Mouse (Mus musculus) adrenal gland, adult 18-20 months (tissue): ENCODE results near the gene Hnrnpm. TPM values are rescaled to one million over a fixed set of nuclear protein-coding genes. Genes with fewer than 3 reads are reported as not detected.
A peak's percentile ranks its signal among the peaks of the same experiment; 100 is the strongest.
"Not testable (repeated sequence)": the region's sequence is repeated elsewhere in the genome, so short reads cannot be mapped to it uniquely, and the experiment has no call there.

Experiments used
- DNase-seq, 2 experiments: peaks; one replicate each; pipeline ENCODE4 v3.0.0; 2021 to 2022; ENCODE audit warnings: low spot score in 2 of 2
- long read RNA-seq, 2 experiments: library from polyadenylated mRNA; stranded (forward); transcript quantifications; one replicate each; pipeline ENCODE4 v2.0.0; 2021
- total RNA-seq, 2 experiments: library from RNA; stranded (reverse); gene quantifications; 1 replicate in 1 of 2; 2 replicates in 1 of 2; pipeline ENCODE4 v1.2.3; 2021

Hnrnpm gene
- 100 to 1,000 TPM; 169 to 184 TPM for total RNA-seq
- long read RNA-seq, experiment 1, partial matches to known transcripts = 14 of 18 reads
- long read RNA-seq, experiment 1, other reads (novel, unspliced or antisense) = 4 of 18 reads
- long read RNA-seq, experiment 2, transcript Hnrnpm-203 (2 exons, 2,626 nt) = major isoform, 5 of 45 reads
- long read RNA-seq, experiment 2, partial matches to known transcripts = 23 of 45 reads
- long read RNA-seq, experiment 2, other reads (novel, unspliced or antisense) = 17 of 45 reads

DNA sequence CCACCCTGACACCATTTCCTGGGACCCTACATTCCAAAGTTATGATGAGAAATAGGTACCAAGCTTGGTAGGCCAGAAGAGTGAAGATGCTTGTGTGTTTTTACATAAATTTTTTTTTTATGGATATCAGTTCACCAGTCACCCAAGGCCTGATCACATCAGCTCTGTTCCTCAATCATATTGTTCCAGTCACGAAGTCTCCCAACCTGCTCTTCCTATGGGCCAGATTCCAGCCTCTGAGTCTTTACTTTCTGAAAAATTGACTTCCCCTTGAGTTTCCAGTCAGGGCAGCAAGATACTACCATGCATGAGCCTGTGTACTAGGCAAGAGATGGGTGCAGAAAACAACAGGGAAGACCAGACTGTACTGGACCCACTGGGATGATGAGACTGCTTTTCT lies at the start of gene Hnrnpm:
Gene Hnrnpm, minus strand, starts transcription at position 101 of the 400 bp plus-strand sequence.
- no peak for DNase-seq

DNA sequence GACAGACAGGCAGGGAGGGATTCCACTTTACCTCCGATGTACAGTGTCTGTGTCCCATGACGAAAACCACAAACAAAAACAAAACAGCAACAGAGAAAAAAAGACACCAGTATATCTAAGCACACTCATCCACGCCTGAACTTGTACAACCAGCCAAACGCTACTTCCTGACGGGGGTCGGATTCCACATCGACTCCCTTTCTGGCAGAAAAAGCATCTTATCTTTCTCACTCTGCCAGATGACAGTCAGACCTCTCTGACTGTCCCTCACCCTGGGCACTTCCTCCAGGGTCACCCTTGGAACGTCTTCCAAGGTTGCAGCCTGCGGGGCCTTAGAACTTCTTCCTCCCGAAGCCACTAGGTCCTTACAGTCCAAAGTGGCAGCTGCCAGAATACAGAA lies 46.9 kb upstream of the Hnrnpm start:
- DNase-seq = not testable (repeated sequence)

DNA sequence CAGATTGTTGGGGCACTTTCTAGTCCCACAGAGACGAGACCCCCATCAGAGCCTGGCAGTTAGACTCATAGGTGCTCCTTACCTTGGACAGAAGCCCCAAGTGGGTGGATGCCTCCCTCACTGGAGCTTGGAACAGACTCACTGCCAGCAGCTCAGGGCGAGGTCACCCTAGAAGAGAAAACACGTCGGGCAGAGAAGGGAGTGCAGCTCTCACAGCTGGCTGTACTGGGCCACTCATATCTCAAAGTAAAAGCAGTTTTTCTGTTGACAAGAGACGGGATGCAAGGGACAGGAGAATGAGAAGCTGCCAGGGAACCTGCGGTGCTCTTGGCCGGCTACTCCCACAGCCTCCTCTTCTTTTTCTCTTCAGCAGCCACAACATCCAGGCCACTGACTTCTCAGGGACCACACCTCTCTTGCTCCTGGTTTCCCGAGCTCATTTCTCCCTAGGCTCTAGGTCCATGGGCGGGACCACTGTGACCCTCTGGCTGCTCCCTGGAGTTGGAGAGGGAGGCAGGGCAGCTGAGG lies 46.0 kb upstream of the Hnrnpm start:
- DNase-seq = not testable (repeated sequence)

DNA sequence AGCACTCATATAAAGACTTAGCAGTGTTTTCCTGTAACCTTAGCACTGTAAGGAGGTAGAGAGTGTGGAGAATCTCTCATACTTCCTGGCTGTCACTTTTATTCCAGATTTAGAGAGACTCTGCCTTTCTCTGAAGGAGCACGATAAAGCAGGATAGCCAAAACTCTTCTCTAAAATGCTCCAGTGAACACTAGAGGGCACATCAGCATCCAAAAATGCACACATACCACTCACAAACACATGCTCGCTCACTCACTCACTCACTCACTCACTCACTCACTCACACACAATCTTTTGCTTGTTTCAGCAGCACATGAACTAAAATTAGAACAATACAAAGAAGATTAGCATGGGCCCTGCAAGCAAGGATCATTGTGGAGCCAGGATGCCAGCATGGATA lies 42.6 kb upstream of the Hnrnpm start:
- DNase-seq = no peak

DNA sequence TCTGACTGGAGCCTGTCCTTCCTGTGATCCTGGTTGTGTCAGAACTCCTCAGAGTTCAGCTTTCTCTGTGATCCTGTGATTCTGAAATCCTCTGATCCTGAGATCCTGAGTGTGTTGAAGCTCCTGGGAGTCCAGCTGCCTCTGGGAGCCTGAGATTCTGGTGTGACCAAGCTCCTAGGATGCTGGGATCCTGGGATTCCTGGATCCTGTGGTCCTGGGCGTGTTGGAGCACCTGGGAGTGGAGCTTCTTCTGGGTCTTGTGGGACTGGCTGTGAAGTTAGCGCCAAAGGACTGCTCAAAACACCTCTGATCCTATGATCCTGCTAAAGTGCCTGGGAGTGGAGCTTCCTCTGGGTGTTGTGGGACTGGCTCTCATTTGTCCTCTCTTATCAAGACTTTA lies 41.7 kb upstream of the Hnrnpm start:
- DNase-seq = no peak

DNA sequence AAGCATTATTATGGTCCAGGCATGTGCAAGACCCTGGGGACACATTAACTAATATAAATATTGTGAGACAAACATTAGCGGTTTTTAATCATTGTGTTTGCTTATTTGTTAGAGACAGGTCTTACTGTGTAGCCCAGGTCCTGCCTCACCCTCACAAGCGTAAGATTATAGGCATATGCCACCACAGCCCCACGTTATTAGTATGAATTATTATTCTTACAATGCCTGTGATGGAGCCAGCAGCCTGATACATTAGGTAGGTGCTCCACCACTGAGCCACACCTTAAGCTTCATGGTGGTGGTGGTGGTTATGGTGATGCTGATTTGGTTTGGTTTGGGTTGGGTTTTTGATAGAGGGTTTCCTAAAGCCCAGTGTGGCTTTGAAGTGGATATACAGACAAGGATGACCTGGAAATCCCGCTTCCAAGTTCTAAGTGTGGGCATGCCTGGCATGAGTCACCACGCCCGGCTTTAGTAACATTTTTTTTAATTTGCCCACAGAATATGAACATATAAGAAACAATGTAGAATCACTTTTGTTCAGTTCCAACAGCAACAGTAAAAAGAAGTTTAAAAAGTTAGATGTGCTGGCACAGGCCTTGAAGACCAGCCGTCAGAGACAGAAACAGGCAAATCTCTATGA lies 33.2 kb upstream of the Hnrnpm start:
- DNase-seq = no peak

DNA sequence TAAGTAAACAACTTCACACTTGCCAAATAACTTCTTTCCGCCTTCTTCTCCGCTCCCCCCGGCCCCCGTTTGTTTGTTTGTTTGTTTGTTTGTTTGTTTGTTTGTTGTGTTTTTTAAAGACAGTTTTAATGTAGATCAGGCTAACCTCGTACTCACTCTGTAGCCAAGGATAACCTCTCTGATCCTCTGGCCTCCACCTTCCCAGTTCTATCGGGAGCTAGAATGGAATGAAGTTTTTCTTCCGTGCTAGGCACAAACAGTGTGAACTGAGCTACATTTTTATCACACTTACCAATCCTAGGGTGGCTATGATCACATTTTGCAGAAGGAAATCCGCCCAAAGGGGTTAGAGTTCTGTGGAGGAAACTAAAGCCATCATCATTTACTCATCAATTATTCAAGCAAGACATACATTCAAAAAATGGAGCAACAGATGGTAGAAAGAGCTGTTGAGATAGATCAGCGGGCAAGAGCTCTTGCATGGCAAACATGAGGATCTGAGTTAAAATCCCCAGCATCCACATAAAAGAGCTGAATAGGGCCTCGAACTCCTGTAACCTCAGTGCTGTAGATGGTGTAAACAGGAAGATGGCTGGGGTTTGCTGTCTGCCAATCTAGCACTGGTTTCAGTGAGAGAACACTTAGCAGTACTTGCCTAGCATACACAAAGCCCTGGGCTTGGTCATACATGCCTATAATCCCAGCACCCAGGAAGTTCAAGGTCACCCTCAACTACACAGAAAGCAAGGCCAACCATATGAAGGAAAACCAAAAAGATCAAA lies 32.5 kb upstream of the Hnrnpm start:
- DNase-seq = no peak

GRCm38 (mm10) chr17:33718384-33718881 lies 31.8 kb upstream of the Hnrnpm start, which contains the start of gene March2:
Gene March2 (minus strand): TSS chr17:33718670.
- peak; percentile 97 for DNase-seq

GRCm38 (mm10) chr17:33717982-33718381 lies 31.3 kb upstream of the Hnrnpm start:
- DNase-seq = no peak

GRCm38 (mm10) chr17:33717246-33717645 lies 30.6 kb upstream of the Hnrnpm start:
- DNase-seq = no peak

DNA sequence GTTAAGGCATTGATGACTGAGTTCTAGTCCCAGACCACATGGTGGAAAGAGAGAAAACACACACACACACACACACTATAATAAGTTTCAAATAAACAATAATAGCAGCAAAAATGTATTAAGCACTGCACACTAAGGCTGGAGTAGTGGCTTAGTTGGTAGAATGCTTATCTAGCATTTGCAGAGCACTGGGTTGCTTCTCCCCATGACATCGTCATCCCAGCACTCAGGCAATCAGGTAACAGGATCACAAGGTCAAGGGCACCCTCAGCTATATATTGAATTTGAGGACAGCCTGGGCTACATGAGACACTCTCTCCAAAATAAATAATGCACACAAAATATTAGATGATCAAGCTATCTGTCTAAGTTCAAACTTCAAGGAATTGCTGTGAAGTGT lies 28.1 kb upstream of the Hnrnpm start:
- no peak for DNase-seq

GRCm38 (mm10) chr17:33713271-33713670 lies 26.6 kb upstream of the Hnrnpm start:
- no peak for DNase-seq

GRCm38 (mm10) chr17:33709834-33710233 lies 23.2 kb upstream of the Hnrnpm start:
- DNase-seq = no peak

DNA sequence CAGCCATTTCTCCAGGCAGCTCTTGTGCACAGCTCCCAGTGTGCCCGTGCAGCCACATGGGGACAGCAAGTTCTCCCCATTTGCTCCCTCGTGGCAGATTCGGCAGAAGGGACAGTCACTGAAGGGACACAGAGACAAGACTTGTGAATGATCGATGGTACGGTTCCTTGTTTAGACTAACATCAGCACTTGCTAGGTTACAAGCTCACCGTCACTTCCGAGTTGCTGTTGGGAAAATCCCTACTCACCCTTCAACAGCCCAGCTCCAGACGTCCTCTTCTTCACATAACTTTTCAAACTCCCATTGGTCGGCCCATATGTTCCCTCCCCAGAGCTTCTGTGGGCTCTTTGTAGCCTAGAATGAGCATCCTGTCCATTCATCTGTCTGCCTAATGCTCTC lies 16.4 kb upstream of the Hnrnpm start:
- no peak for DNase-seq

DNA sequence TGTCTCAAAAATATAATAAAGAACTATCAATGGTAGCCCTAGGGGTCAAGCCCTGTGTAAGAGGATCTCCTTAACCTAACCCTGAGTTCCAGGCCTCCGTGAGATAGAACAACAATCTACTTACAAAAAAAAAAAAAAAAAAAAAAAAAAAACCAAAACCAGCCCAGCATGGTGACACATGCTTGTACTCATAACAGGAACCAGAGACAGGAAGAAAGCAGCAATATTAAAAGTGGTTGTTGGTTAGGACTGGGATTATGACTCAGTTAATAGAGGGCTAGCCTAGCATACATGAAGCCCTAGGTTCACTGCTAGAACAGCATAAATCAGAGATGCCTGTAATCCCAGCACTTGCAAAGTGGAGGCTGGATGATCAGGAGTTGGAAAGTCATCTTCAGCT lies 15.5 kb upstream of the Hnrnpm start:
- DNase-seq = no peak

DNA sequence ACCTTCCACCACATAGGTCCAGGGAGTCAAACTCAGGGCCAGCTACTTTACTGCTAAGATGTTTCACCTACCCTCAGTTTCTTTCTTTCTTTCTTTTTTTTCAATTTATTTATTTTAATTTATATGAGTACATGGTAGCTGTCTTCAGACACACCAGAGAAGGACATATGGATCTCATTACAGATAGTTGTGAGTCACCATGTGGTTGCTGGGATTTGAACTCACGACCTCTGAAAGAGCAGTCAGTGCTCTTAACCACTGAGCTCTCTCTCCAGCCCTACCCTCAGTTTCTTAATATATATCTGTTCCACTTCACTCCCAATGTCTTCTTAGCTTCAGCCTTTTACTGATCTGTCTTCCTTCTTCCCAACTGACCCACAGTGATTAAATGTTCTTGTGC lies 8.8 kb upstream of the Hnrnpm start:
- no peak for DNase-seq

DNA sequence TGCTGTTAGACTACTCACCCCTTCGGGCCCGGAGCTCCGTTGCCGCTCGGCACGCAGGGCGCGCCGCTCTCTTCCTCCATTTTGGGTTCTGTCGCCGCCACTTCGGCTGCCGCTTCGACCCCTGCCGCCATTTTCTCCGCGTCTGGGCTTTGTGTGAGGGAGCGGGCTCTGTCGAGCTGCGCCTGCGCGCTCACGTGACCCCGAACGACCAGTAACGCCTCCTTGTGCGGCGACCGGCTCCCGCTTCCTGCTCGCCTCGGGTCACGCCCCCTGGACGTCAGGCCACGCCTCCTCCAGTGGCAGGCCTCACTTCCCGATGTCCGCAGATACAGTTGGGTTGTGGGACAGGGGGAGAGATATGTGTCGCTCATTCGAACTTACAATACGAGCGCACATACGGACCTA lies 1.4 kb downstream of the Hnrnpm start:
- DNase-seq = peak; percentile 97 to 98

- DNase-seq = peak; percentile 54 to 60
Observed at GRCm38 (mm10) chr17:33684671-33685231, 1.9 kb downstream of the Hnrnpm start.

DNA sequence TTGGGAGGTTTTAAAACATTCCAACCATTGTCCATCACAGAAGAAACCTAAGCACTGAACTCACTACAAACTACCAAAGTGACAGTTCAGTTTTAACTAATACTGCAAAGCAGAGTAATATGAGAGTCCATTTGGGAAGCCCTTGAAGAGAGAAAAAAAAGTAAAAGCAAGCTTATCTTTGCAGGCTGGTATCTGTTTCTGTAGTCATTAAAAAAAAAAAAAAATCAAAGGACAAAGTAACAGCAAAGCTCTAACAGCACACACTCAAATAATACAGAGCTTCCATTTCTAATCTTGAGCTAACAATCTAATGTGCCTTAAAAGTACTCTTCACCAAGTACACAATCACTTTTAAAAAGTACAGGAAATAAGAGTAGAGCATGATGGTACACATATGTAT lies 4.9 kb downstream of the Hnrnpm start:
- DNase-seq = no peak

GRCm38 (mm10) chr17:33678771-33679170 lies 7.9 kb downstream of the Hnrnpm start:
- DNase-seq = no peak

GRCm38 (mm10) chr17:33676086-33676485 lies 10.6 kb downstream of the Hnrnpm start:
- DNase-seq = no peak
